Mouse (Mus musculus): ENCODE measurements around the gene Gm11273. TPM values are rescaled to one million over a fixed set of nuclear protein-coding genes. Genes with fewer than 3 reads are reported as not detected.
"Not testable (repeated sequence)": the region's sequence is repeated elsewhere in the genome, so short reads cannot be mapped to it uniquely, and the experiment has no call there.

Gm11273 gene
- not detected in 2 replicates for polyA plus RNA-seq (2012; ENCODE audit: insufficient read depth, insufficient read length, low replicate concordance, missing spikeins)

- H3K4me1 ChIP-seq (ENCODE audit: control insufficient read depth, insufficient read depth, low read length); H3K27ac ChIP-seq (ENCODE audit: insufficient read depth, low read depth, low read length); H3K4me3 ChIP-seq (ENCODE audit: insufficient read depth, low read depth, low read length): not testable (repeated sequence)
- 94% methylated on average over 17 of the region's 17 CpGs for WGBS
These were observed at the start of gene Gm11273 for GRCm38 (mm10) chr13:21501182-21501581. Gene Gm11273 (minus strand): TSS chr13:21501418.

- no peaks in the 10 kb centered on the region for H3K4me1 ChIP-seq (ENCODE audit: control insufficient read depth, insufficient read depth, low read length)
- no peak for TF ChIP-seq CTCF (IDR thresholded peaks at IDR 0.05; ENCODE audit: insufficient read depth, low read depth, low read length)
- no peak for TF ChIP-seq POLR2A (IDR thresholded peaks at IDR 0.05; ENCODE audit: insufficient read depth, low read depth, low read length)
- no peak overlapping the region for H3K4me3 ChIP-seq (ENCODE audit: insufficient read depth, low read depth, low read length)
- WGBS: 34% methylated on average over 3 of the region's 3 CpGs
- H3K27ac ChIP-seq (ENCODE audit: insufficient read depth, low read depth, low read length): no peak overlapping the region
These were observed 49.3 kb upstream of the Gm11273 start for GRCm38 (mm10) chr13:21550416-21551110.

GRCm38 (mm10) chr13:21549487-21549886, 48.3 kb upstream of the Gm11273 start:
- TF ChIP-seq CTCF (IDR thresholded peaks at IDR 0.05; ENCODE audit: insufficient read depth, low read depth, low read length): no peak
- no peak for TF ChIP-seq POLR2A (IDR thresholded peaks at IDR 0.05; ENCODE audit: insufficient read depth, low read depth, low read length)
- 94% methylated on average over 3 of the region's 3 CpGs for WGBS
- Histone ChIP-seq H3K4me3 (ENCODE audit: insufficient read depth, low read depth, low read length) (no peak overlapping the region), H3K27ac (ENCODE audit: insufficient read depth, low read depth, low read length) (no peak overlapping the region), H3K4me1 (ENCODE audit: control insufficient read depth, insufficient read depth, low read length) (no peaks in the 10 kb centered on the region)

- H3K4me3 ChIP-seq (ENCODE audit: insufficient read depth, low read depth, low read length): no peak within 1 kb of the TSS
- no peak within 1 kb of the TSS for H3K27ac ChIP-seq (ENCODE audit: insufficient read depth, low read depth, low read length)
- TF ChIP-seq CTCF (IDR thresholded peaks at IDR 0.05; ENCODE audit: insufficient read depth, low read depth, low read length) (no peak), POLR2A (IDR thresholded peaks at IDR 0.05; ENCODE audit: insufficient read depth, low read depth, low read length) (no peak)
- 78% methylated on average over 1 of the region's 1 CpGs for WGBS
- H3K4me1 ChIP-seq (ENCODE audit: control insufficient read depth, insufficient read depth, low read length): no peaks in the 10 kb centered on the region
These were observed 41.5 kb upstream of the Gm11273 start, which contains the start of gene Olfr1366 for GRCm38 (mm10) chr13:21542708-21543107. Gene Olfr1366 (minus strand): TSS chr13:21542808.

GRCm38 (mm10) chr13:21530781-21531201, 29.6 kb upstream of the Gm11273 start, which contains the start of gene Zkscan8:
Gene Zkscan8 (minus strand): TSS chr13:21531120.
- TF ChIP-seq POLR2A (IDR thresholded peaks at IDR 0.05; ENCODE audit: insufficient read depth, low read depth, low read length) (peak; percentile 24; the same call in 1 of the 2 replicates), CTCF (IDR thresholded peaks at IDR 0.05; ENCODE audit: insufficient read depth, low read depth, low read length) (no peak)
- Histone ChIP-seq H3K27ac (ENCODE audit: insufficient read depth, low read depth, low read length) (0 out of 2 replicates have a peak within 1 kb of the TSS, but pooled peaks have one; percentile 14), H3K4me1 (ENCODE audit: control insufficient read depth, insufficient read depth, low read length) (no peaks in the 10 kb centered on the region), H3K4me3 (ENCODE audit: insufficient read depth, low read depth, low read length) (peak within 1 kb of the TSS; percentile 60)
- WGBS: under 1% methylated on average over 39 of the region's 39 CpGs

- no peak overlapping the region for H3K27ac ChIP-seq (ENCODE audit: insufficient read depth, low read depth, low read length)
- WGBS: 39% methylated on average over 7 of the region's 7 CpGs
- no peak overlapping the region for H3K4me3 ChIP-seq (ENCODE audit: insufficient read depth, low read depth, low read length)
- H3K4me1 ChIP-seq (ENCODE audit: control insufficient read depth, insufficient read depth, low read length): no peaks in the 10 kb centered on the region
- TF ChIP-seq POLR2A (IDR thresholded peaks at IDR 0.05; ENCODE audit: insufficient read depth, low read depth, low read length) (no peak), CTCF (IDR thresholded peaks at IDR 0.05; ENCODE audit: insufficient read depth, low read depth, low read length) (no peak)
These were observed 28.9 kb upstream of the Gm11273 start for GRCm38 (mm10) chr13:21530136-21530535.

GRCm38 (mm10) chr13:21506221-21506649, 5.0 kb upstream of the Gm11273 start:
- no peak for TF ChIP-seq CTCF (IDR thresholded peaks at IDR 0.05; ENCODE audit: insufficient read depth, low read depth, low read length)
- TF ChIP-seq POLR2A (IDR thresholded peaks at IDR 0.05; ENCODE audit: insufficient read depth, low read depth, low read length): peak; percentile 69
- under 1% methylated on average over 21 of the region's 21 CpGs for WGBS
- peak overlapping the region; percentile 60; the same call in 1 of the 2 replicates for H3K27ac ChIP-seq (ENCODE audit: insufficient read depth, low read depth, low read length)
- peak overlapping the region; percentile 80 for H3K4me3 ChIP-seq (ENCODE audit: insufficient read depth, low read depth, low read length)
- H3K4me1 ChIP-seq (ENCODE audit: control insufficient read depth, insufficient read depth, low read length): no peaks in the 10 kb centered on the region

GRCm38 (mm10) chr13:21502296-21502695, 1.1 kb upstream of the Gm11273 start:
- 88% methylated on average over 5 of the region's 5 CpGs for WGBS
- H3K27ac ChIP-seq (ENCODE audit: insufficient read depth, low read depth, low read length): no peak overlapping the region
- no peaks in the 10 kb centered on the region for H3K4me1 ChIP-seq (ENCODE audit: control insufficient read depth, insufficient read depth, low read length)
- no peak overlapping the region for H3K4me3 ChIP-seq (ENCODE audit: insufficient read depth, low read depth, low read length)
- TF ChIP-seq CTCF (IDR thresholded peaks at IDR 0.05; ENCODE audit: insufficient read depth, low read depth, low read length) (no peak), POLR2A (IDR thresholded peaks at IDR 0.05; ENCODE audit: insufficient read depth, low read depth, low read length) (no peak)

GRCm38 (mm10) chr13:21495080-21495479, 6.1 kb downstream of the Gm11273 start, which contains the start of gene AK157302:
Gene AK157302 (plus strand): TSS chr13:21495223.
- 95% methylated on average over 21 of the region's 21 CpGs for WGBS

More at GRCm38 (mm10) chr13:21495080-21495479, 6.1 kb downstream of the Gm11273 start, which contains the start of gene AK157302:
- no peaks in the 10 kb centered on the region for H3K4me1 ChIP-seq (ENCODE audit: control insufficient read depth, insufficient read depth, low read length)
- H3K27ac ChIP-seq (ENCODE audit: insufficient read depth, low read depth, low read length): no peak within 1 kb of the TSS
- H3K4me3 ChIP-seq (ENCODE audit: insufficient read depth, low read depth, low read length): no peak within 1 kb of the TSS
- no peak for TF ChIP-seq POLR2A (IDR thresholded peaks at IDR 0.05; ENCODE audit: insufficient read depth, low read depth, low read length)
- TF ChIP-seq CTCF (IDR thresholded peaks at IDR 0.05; ENCODE audit: insufficient read depth, low read depth, low read length): no peak
